Mouse (Mus musculus): Measurements from ENCODE around the gene Prmt3. TPM values are rescaled to one million over a fixed set of nuclear protein-coding genes. Genes with fewer than 3 reads are reported as not detected.
A peak's percentile ranks its signal among the peaks of the same experiment; 100 is the strongest.

Gene Prmt3
- total RNA-seq (2014; rRNA removed) = 51.2 and 53.2 TPM in 2 replicates
- 40.4 and 42.0 TPM in 2 replicates for polyA plus RNA-seq (2015; fragmentation: Nextera tagmentation; extraction: Ambion mirVana)

GRCm38 (mm10) chr7:49778114-49778901, at the start of gene Prmt3:
TSS of gene Prmt3 (plus strand) at chr7:49778346.
- H3K4me1 ChIP-seq (ENCODE audit: insufficient read depth, low read length) = no peaks in the 10 kb centered on the region; the same call in 1 of the 2 replicates
- peak; percentile 95 for TF ChIP-seq CTCF (IDR thresholded peaks at IDR 0.05; ENCODE audit: low read depth)
- peak within 1 kb of the TSS; percentile 60 for H3K4me3 ChIP-seq (ENCODE audit: low read length)
- H3K9me3 ChIP-seq (ENCODE audit: low read length) = no peaks in the 10 kb centered on the region
- DNase-seq (ENCODE audit: low spot score) (peak; percentile 100), ATAC-seq (peak; percentile 96)
- H3K27me3 ChIP-seq (ENCODE audit: insufficient read depth, low read length) = no peaks in the 10 kb centered on the region
- H3K4me2 ChIP-seq (ENCODE audit: low read depth, low read length) = peak within 1 kb of the TSS; percentile 68
- H3K27ac ChIP-seq = peak within 1 kb of the TSS; percentile 92
- under 1% methylated on average over 80 of the region's 92 CpGs for WGBS
- H3K9ac ChIP-seq (replicated peaks; ENCODE audit: low read length) = peak within 1 kb of the TSS; percentile 71
- H3K36me3 ChIP-seq (ENCODE audit: insufficient read depth, low read length) = peaks cover 7% of the 10 kb centered on the region; the same call in 1 of the 2 replicates

- Histone ChIP-seq H3K4me3 (ENCODE audit: low read length) (no peak overlapping the region), H3K27me3 (ENCODE audit: insufficient read depth, low read length) (peaks cover 13% of the 10 kb centered on the region; the same call in 1 of the 2 replicates), H3K9me3 (ENCODE audit: low read length) (no peaks in the 10 kb centered on the region), H3K4me1 (ENCODE audit: insufficient read depth, low read length) (no peaks in the 10 kb centered on the region), H3K36me3 (ENCODE audit: insufficient read depth, low read length) (no peaks in the 10 kb centered on the region), H3K4me2 (ENCODE audit: low read depth, low read length) (no peak overlapping the region), H3K27ac (no peak overlapping the region), H3K9ac (replicated peaks; ENCODE audit: low read length) (no peak overlapping the region)
- DNase-seq (ENCODE audit: low spot score) (no peak), ATAC-seq (no peak)
- no peak for TF ChIP-seq CTCF (IDR thresholded peaks at IDR 0.05; ENCODE audit: low read depth)
- WGBS = 57% methylated on average over 4 of the region's 4 CpGs
Observed at GRCm38 (mm10) chr7:49734342-49734741, 43.8 kb upstream of the Prmt3 start.

GRCm38 (mm10) chr7:49739448-49739847, 38.7 kb upstream of the Prmt3 start:
- Histone ChIP-seq H3K4me1 (ENCODE audit: insufficient read depth, low read length) (no peaks in the 10 kb centered on the region), H3K27me3 (ENCODE audit: insufficient read depth, low read length) (0 out of 2 replicates have a peak, but pooled peaks cover 10% of the 10 kb centered on the region), H3K4me3 (ENCODE audit: low read length) (no peak overlapping the region), H3K27ac (no peak overlapping the region), H3K9me3 (ENCODE audit: low read length) (no peaks in the 10 kb centered on the region), H3K4me2 (ENCODE audit: low read depth, low read length) (no peak overlapping the region), H3K36me3 (ENCODE audit: insufficient read depth, low read length) (no peaks in the 10 kb centered on the region), H3K9ac (replicated peaks; ENCODE audit: low read length) (no peak overlapping the region)
- TF ChIP-seq CTCF (IDR thresholded peaks at IDR 0.05; ENCODE audit: low read depth) = no peak
- no peak for ATAC-seq
- DNase-seq (ENCODE audit: low spot score) = peak; percentile 10
- WGBS = 39% methylated on average over 8 of the region's 8 CpGs

- ATAC-seq = no peak
- no peak overlapping the region for H3K4me2 ChIP-seq (ENCODE audit: low read depth, low read length)
- H3K4me3 ChIP-seq (ENCODE audit: low read length) = no peak overlapping the region
- no peak overlapping the region for H3K27ac ChIP-seq
- no peaks in the 10 kb centered on the region for H3K4me1 ChIP-seq (ENCODE audit: insufficient read depth, low read length)
- no peak for DNase-seq (ENCODE audit: low spot score)
- H3K27me3 ChIP-seq (ENCODE audit: insufficient read depth, low read length) = peaks cover 13% of the 10 kb centered on the region; the same call in 1 of the 2 replicates
- no peak for TF ChIP-seq CTCF (IDR thresholded peaks at IDR 0.05; ENCODE audit: low read depth)
- no peaks in the 10 kb centered on the region for H3K9me3 ChIP-seq (ENCODE audit: low read length)
- H3K9ac ChIP-seq (replicated peaks; ENCODE audit: low read length) = no peak overlapping the region
- WGBS = 38% methylated on average over 5 of the region's 5 CpGs
- no peaks in the 10 kb centered on the region for H3K36me3 ChIP-seq (ENCODE audit: insufficient read depth, low read length)
Observed at GRCm38 (mm10) chr7:49741474-49741873, 36.7 kb upstream of the Prmt3 start.

GRCm38 (mm10) chr7:49741923-49742322, 36.2 kb upstream of the Prmt3 start:
- Histone ChIP-seq H3K36me3 (ENCODE audit: insufficient read depth, low read length) (no peaks in the 10 kb centered on the region), H3K27me3 (ENCODE audit: insufficient read depth, low read length) (peaks cover 18% of the 10 kb centered on the region; the same call in 1 of the 2 replicates), H3K9me3 (ENCODE audit: low read length) (no peaks in the 10 kb centered on the region), H3K4me2 (ENCODE audit: low read depth, low read length) (no peak overlapping the region), H3K27ac (no peak overlapping the region), H3K4me3 (ENCODE audit: low read length) (no peak overlapping the region), H3K4me1 (ENCODE audit: insufficient read depth, low read length) (no peaks in the 10 kb centered on the region), H3K9ac (replicated peaks; ENCODE audit: low read length) (no peak overlapping the region)
- DNase-seq (ENCODE audit: low spot score) (peak; percentile 32), ATAC-seq (peak; percentile 62)
- no peak for TF ChIP-seq CTCF (IDR thresholded peaks at IDR 0.05; ENCODE audit: low read depth)
- 16% methylated on average over 10 of the region's 10 CpGs for WGBS

GRCm38 (mm10) chr7:49751148-49751547, 27.0 kb upstream of the Prmt3 start:
- Histone ChIP-seq H3K4me1 (ENCODE audit: insufficient read depth, low read length) (no peaks in the 10 kb centered on the region), H3K36me3 (ENCODE audit: insufficient read depth, low read length) (no peaks in the 10 kb centered on the region), H3K27me3 (ENCODE audit: insufficient read depth, low read length) (peaks cover 43% of the 10 kb centered on the region), H3K9ac (replicated peaks; ENCODE audit: low read length) (no peak overlapping the region), H3K4me2 (ENCODE audit: low read depth, low read length) (no peak overlapping the region), H3K4me3 (ENCODE audit: low read length) (no peak overlapping the region), H3K9me3 (ENCODE audit: low read length) (no peaks in the 10 kb centered on the region), H3K27ac (no peak overlapping the region)
- WGBS = 5% methylated on average over 4 of the region's 4 CpGs
- peak; percentile 55; the same call in 1 of the 2 replicates for ATAC-seq
- DNase-seq (ENCODE audit: low spot score) = peak; percentile 85
- TF ChIP-seq CTCF (IDR thresholded peaks at IDR 0.05; ENCODE audit: low read depth) = peak; percentile 88
